Mouse (Mus musculus): ENCODE data around the gene Trappc4.
A peak's percentile ranks its signal among the peaks of the same experiment; 100 is the strongest.

DNA sequence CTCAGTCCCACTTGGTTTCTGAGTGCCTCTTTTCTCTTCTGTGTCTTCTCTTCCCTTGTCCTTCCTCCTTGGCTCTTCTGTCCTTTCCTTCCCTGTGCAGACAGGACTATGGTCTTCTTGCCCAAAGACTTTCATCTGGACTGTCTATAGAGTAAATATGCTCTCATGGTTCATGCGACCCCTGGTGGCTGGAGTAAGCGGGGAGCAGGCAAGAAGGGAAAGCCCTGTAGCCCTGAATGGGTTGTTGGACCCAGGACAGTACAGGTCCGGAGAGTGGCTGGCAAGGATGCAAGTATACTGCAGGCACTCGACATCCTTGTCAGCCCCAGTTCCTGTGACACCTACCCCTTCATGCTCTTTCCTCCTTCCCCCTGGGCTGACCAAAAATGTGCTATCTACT, 15.9 kb downstream of the Trappc4 start:
- TF ChIP-seq POLR2A (IDR thresholded peaks at IDR 0.05; ENCODE audit: borderline replicate concordance, extremely low read depth, insufficient read depth, insufficient read length, poor library complexity, severe bottlenecking) = no peak
- TF ChIP-seq CTCF (IDR thresholded peaks at IDR 0.05; ENCODE audit: borderline replicate concordance, extremely low read depth, insufficient read depth, insufficient read length) = peak; percentile 79
